Mouse (Mus musculus) thymus, postnatal 4 days (tissue): ENCODE measurements around the gene St3gal2.
"Not testable (repeated sequence)": the region's sequence is repeated elsewhere in the genome, so short reads cannot be mapped to it uniquely, and the experiment has no call there.

Experiments
- DNase-seq: peaks from one replicate; pipeline ENCODE4 v3.0.0; 2021

St3gal2 gene

GRCm38 (mm10) chr8:111010230-111010991 lies 90.7 kb downstream of the St3gal2 start:
- not testable (repeated sequence) for DNase-seq
